Mouse (Mus musculus): ENCODE measurements around the gene Icam1. TPM values are rescaled to one million over a fixed set of nuclear protein-coding genes. Genes with fewer than 3 reads are reported as not detected.
A peak's percentile ranks its signal among the peaks of the same experiment; 100 is the strongest.
"Not testable (repeated sequence)": the region's sequence is repeated elsewhere in the genome, so short reads cannot be mapped to it uniquely, and the experiment has no call there.

Icam1 gene
- polyA plus RNA-seq, 1 experiment = 0.09 TPM

DNA sequence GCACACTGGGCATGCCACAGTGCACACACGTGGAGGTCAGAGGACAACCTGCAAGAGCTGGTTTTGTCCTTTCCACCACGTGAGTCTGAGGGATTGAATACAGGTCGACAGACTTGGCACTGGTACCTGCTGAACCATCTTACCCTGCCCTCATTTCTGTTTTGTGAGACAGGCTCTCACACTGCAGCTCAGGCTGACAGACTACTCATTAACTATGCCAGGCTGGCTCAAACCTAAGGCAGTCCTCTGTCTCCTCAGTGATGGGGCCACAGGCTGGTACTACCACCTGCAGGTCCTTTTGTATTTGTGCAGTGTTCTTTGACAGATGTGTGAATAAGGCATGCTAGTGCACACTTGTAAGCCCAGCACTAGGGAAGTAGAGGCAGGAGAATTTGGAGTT, 20.7 kb upstream of the Icam1 start:
- Histone ChIP-seq H3K79me3 (ENCODE audit: low read depth) (no peaks in the 10 kb centered on the region), H3K36me3 (ENCODE audit: control insufficient read depth, insufficient read depth) (no peaks in the 10 kb centered on the region), H3K27me3 (ENCODE audit: control insufficient read depth, insufficient read depth, insufficient read length) (no peaks in the 10 kb centered on the region), H3ac (ENCODE audit: control insufficient read depth, insufficient read length, low read depth) (no peak overlapping the region), H3K4me3 (ENCODE audit: insufficient read depth, poor library complexity, severe bottlenecking) (no peak overlapping the region), H3K79me2 (ENCODE audit: control insufficient read depth, insufficient read depth) (no peaks in the 10 kb centered on the region)
- TF ChIP-seq CEBPB (IDR thresholded peaks at IDR 0.05; ENCODE audit: low read depth) (no peak), MYOG (IDR thresholded peaks at IDR 0.05; ENCODE audit: control insufficient read depth, extremely low read depth, insufficient read length) (no peak), CTCF (IDR thresholded peaks at IDR 0.05; ENCODE audit: control insufficient read depth, insufficient read depth, insufficient read length) (no peak), FOSL1 (IDR thresholded peaks at IDR 0.05; ENCODE audit: insufficient read depth, low read length, poor library complexity, severe bottlenecking) (no peak), MYOD1 (IDR thresholded peaks at IDR 0.05; ENCODE audit: control insufficient read depth, insufficient read length, low read depth) (no peak)

DNA sequence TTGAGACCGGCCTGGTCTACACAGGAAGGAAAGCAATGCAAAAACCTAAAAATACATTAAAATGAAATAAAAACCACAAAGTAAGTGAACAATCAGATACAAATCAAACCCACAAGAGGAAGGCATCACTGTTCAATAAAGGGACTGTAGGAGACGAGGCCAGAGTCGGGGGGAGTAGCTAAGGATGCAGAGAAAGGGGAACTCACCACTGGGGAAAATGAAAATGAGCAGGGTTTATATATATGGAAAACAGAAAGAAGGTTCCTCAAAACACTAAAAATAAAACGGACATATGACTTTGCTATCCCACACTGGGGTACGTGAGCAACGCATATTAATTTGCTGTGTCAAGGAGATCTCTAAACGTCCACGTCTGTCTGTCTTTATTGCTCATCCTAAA, 18.7 kb upstream of the Icam1 start:
- TF ChIP-seq USF1 (IDR thresholded peaks at IDR 0.05; ENCODE audit: low read depth) (no peak), FOSL1 (IDR thresholded peaks at IDR 0.05; ENCODE audit: insufficient read depth, low read length, poor library complexity, severe bottlenecking) (no peak)
- no peak overlapping the region for H3K4me3 ChIP-seq (ENCODE audit: insufficient read depth, poor library complexity, severe bottlenecking)
- no peaks in the 10 kb centered on the region for H3K79me2 ChIP-seq (ENCODE audit: control insufficient read depth, insufficient read depth)
- no peak overlapping the region for H3ac ChIP-seq (ENCODE audit: control insufficient read depth, insufficient read length, low read depth)
- H3K27me3 ChIP-seq (ENCODE audit: control insufficient read depth, insufficient read depth, insufficient read length) = no peaks in the 10 kb centered on the region
- no peaks in the 10 kb centered on the region for H3K36me3 ChIP-seq (ENCODE audit: control insufficient read depth, insufficient read depth)
- no peaks in the 10 kb centered on the region for H3K79me3 ChIP-seq (ENCODE audit: low read depth)

DNA sequence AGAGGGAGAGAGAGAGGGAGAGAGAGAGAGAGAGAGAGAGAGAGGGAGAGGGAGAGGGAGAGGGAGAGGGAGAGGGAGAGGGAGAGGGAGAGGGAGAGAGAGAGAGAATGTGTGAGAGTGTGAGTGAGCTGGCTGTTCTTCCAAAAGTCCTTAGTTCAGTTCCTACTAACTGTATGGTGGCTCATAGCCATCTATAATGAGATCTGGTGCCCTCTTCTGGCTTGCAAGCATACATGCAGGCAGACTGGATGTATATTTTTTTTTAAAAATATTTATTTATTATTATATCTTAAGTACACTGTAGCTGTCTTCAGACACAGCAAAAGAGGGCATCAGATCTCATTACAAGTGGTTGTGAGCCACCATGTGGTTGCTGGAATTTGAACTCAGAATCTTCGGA, 17.4 kb upstream of the Icam1 start:
- not testable (repeated sequence) for H3ac ChIP-seq (ENCODE audit: control insufficient read depth, insufficient read length, low read depth); H3K79me3 ChIP-seq (ENCODE audit: low read depth); H3K4me3 ChIP-seq (ENCODE audit: insufficient read depth, poor library complexity, severe bottlenecking); H3K36me3 ChIP-seq (ENCODE audit: control insufficient read depth, insufficient read depth); H3K79me2 ChIP-seq (ENCODE audit: control insufficient read depth, insufficient read depth); H3K27me3 ChIP-seq (ENCODE audit: control insufficient read depth, insufficient read depth, insufficient read length)

DNA sequence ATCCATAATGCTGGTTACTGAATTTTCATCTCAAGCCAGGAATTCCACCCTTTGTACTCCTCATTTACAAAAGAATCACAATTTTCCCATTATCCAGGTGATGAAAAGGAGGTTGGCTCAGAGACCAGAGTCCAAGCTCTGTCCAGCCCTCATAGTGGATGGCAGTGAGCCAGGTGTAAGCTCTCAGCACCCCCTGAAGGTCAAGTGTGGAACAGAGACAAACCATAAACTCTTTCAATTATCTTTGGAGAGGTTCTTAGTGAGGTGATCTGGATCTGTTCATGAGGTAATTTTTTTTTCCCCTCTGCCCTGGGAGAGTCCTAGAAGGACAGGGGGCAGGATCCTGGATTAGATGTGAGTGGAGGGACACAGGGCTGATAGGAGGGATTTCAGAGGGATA, 15.0 kb upstream of the Icam1 start:
- Histone ChIP-seq H3K79me2 (ENCODE audit: control insufficient read depth, insufficient read depth) (no peaks in the 10 kb centered on the region), H3K27me3 (ENCODE audit: control insufficient read depth, insufficient read depth, insufficient read length) (no peaks in the 10 kb centered on the region)
- TF ChIP-seq USF1 (IDR thresholded peaks at IDR 0.05; ENCODE audit: low read depth) (no peak), CTCF (IDR thresholded peaks at IDR 0.05; ENCODE audit: control insufficient read depth, insufficient read depth, insufficient read length) (no peak), FOSL1 (IDR thresholded peaks at IDR 0.05; ENCODE audit: insufficient read depth, low read length, poor library complexity, severe bottlenecking) (no peak), MAX (IDR thresholded peaks at IDR 0.05) (no peak), CEBPB (IDR thresholded peaks at IDR 0.05; ENCODE audit: low read depth) (no peak), MYOD1 (IDR thresholded peaks at IDR 0.05; ENCODE audit: control insufficient read depth, insufficient read length, low read depth) (no peak), MYOG (IDR thresholded peaks at IDR 0.05; ENCODE audit: control insufficient read depth, extremely low read depth, insufficient read length) (no peak)

DNA sequence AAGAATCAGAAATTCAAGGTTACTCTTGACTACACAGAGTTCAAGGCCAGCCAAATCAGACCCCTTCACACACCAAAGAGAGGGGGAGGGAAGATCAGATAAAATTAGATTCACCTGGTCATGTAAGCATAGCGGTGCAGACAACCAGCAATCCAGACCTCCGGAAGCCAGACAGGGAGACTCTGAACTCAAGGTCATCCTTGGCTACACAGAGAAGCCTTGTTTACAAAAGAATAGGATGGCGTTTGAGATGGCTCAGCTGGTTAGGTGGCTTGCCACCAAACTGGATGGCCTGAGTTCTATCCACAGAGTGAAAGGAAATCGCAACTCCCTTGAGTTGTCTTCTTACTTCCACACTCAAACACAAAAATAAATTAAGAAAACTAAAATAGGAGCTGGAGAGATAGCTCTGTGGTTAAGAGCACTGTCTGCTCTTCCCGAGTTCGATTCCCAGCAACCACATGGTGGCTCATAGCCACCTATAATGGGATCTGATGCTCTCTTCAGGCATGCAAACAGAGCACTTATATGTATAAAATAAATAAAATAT, 14.1 kb upstream of the Icam1 start:
- Histone ChIP-seq H3K79me3 (ENCODE audit: low read depth) (no peaks in the 10 kb centered on the region), H3K27me3 (ENCODE audit: control insufficient read depth, insufficient read depth, insufficient read length) (no peaks in the 10 kb centered on the region), H3K4me3 (ENCODE audit: insufficient read depth, poor library complexity, severe bottlenecking) (no peak overlapping the region), H3K79me2 (ENCODE audit: control insufficient read depth, insufficient read depth) (no peaks in the 10 kb centered on the region), H3ac (ENCODE audit: control insufficient read depth, insufficient read length, low read depth) (no peak overlapping the region), H3K36me3 (ENCODE audit: control insufficient read depth, insufficient read depth) (peaks cover 16% of the 10 kb centered on the region)
- TF ChIP-seq CEBPB (IDR thresholded peaks at IDR 0.05; ENCODE audit: low read depth) = no peak
- TF ChIP-seq FOSL1 (IDR thresholded peaks at IDR 0.05; ENCODE audit: insufficient read depth, low read length, poor library complexity, severe bottlenecking) = no peak
- TF ChIP-seq MYOD1 (IDR thresholded peaks at IDR 0.05; ENCODE audit: control insufficient read depth, insufficient read length, low read depth) = no peak
- TF ChIP-seq MYOG (IDR thresholded peaks at IDR 0.05; ENCODE audit: control insufficient read depth, extremely low read depth, insufficient read length) = no peak
- no peak for TF ChIP-seq CTCF (IDR thresholded peaks at IDR 0.05; ENCODE audit: control insufficient read depth, insufficient read depth, insufficient read length)
- TF ChIP-seq MAX (IDR thresholded peaks at IDR 0.05) = no peak
- TF ChIP-seq USF1 (IDR thresholded peaks at IDR 0.05; ENCODE audit: low read depth) = no peak

More for the DNA sequence above, 15.0 kb upstream of the Icam1 start:
- H3K4me3 ChIP-seq (ENCODE audit: insufficient read depth, poor library complexity, severe bottlenecking) = no peak overlapping the region
- H3K36me3 ChIP-seq (ENCODE audit: control insufficient read depth, insufficient read depth) = peaks cover 14% of the 10 kb centered on the region
- H3K79me3 ChIP-seq (ENCODE audit: low read depth) = no peaks in the 10 kb centered on the region
- H3ac ChIP-seq (ENCODE audit: control insufficient read depth, insufficient read length, low read depth) = no peak overlapping the region

DNA sequence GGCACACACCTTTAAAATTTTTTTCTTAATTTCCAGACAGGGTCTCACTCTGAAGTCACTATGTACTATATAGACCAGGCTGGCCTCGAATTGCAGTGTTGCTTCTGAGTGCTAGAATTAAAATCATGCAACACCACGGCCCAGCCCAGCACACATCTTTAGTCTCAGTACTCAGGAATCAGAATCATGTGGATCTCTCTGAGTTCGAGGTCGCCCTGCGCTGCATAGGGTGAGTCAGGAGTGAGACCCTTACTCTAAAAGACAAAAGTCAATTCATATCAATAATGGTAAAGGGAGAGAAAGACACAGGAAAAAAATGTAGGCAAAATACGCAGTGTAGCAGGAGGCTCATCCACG, 13.5 kb upstream of the Icam1 start:
- H3K36me3 ChIP-seq (ENCODE audit: control insufficient read depth, insufficient read depth) = peaks cover 18% of the 10 kb centered on the region
- peak overlapping the region; percentile 85 for H3K4me3 ChIP-seq (ENCODE audit: insufficient read depth, poor library complexity, severe bottlenecking)
- no peaks in the 10 kb centered on the region for H3K79me2 ChIP-seq (ENCODE audit: control insufficient read depth, insufficient read depth)
- H3K27me3 ChIP-seq (ENCODE audit: control insufficient read depth, insufficient read depth, insufficient read length) = no peaks in the 10 kb centered on the region
- H3K79me3 ChIP-seq (ENCODE audit: low read depth) = no peaks in the 10 kb centered on the region
- TF ChIP-seq CEBPB (IDR thresholded peaks at IDR 0.05; ENCODE audit: low read depth) = no peak
- TF ChIP-seq USF1 (IDR thresholded peaks at IDR 0.05; ENCODE audit: low read depth) = no peak
- TF ChIP-seq MYOD1 (IDR thresholded peaks at IDR 0.05; ENCODE audit: control insufficient read depth, insufficient read length, low read depth) = no peak
- H3ac ChIP-seq (ENCODE audit: control insufficient read depth, insufficient read length, low read depth) = peak overlapping the region; percentile 28

Data from C2C12 (cell line).